Mouse (Mus musculus) heart, embryonic 14.5 days (tissue): ENCODE results near the gene Strap. TPM values are rescaled to one million over a fixed set of nuclear protein-coding genes. Genes with fewer than 3 reads are reported as not detected.

ENCODE experiments used
- polyA plus RNA-seq: library from polyadenylated mRNA; unstranded; fragments of >200 nt; fragmentation: Nextera tagmentation; extraction: Ambion mirVana; gene quantifications from 2 replicates; pipeline ENCODE4 v1.2.1, GENCODE M21; 2014

Gene Strap
- polyA plus RNA-seq, 1 experiment from 2014 or later: 123 TPM

Other genes starting within 250 kb of the Strap start
- 33.1 and 33.9 TPM in 2 replicates for gene Eps8, start 80.2 kb upstream of the Strap start, polyA plus RNA-seq
- 43.6 and 46.3 TPM in 2 replicates for gene Dera, start 19.5 kb downstream of the Strap start, polyA plus RNA-seq